Mouse (Mus musculus): ENCODE data around the gene Mark1. TPM values are rescaled to one million over a fixed set of nuclear protein-coding genes. Genes with fewer than 3 reads are reported as not detected.

Gene Mark1
- polyA plus RNA-seq, 1 experiment from 2014 or later = 3.0 TPM

- peaks cover 42% of the 10 kb centered on the region for H3K4me1 ChIP-seq
- H3K4me3 ChIP-seq = no peak overlapping the region
- WGBS = 73% methylated on average over 4 of the region's 4 CpGs
- DNase-seq (ENCODE audit: low spot score) = no peak
- H3K27ac ChIP-seq (replicated peaks) = no peak overlapping the region
- no peaks in the 10 kb centered on the region for H3K36me3 ChIP-seq
- H3K27me3 ChIP-seq (ENCODE audit: low read depth, poor library complexity, severe bottlenecking) = peaks cover 3% of the 10 kb centered on the region
- no peaks in the 10 kb centered on the region for H3K9me3 ChIP-seq (replicated peaks)
Measured at GRCm38 (mm10) chr1:184995335-184995734, 4.0 kb downstream of the Mark1 start.

GRCm38 (mm10) chr1:184991191-184991590, 8.2 kb downstream of the Mark1 start:
- Histone ChIP-seq H3K27me3 (ENCODE audit: low read depth, poor library complexity, severe bottlenecking) (no peaks in the 10 kb centered on the region), H3K4me1 (peaks cover 28% of the 10 kb centered on the region), H3K36me3 (no peaks in the 10 kb centered on the region), H3K4me3 (no peak overlapping the region), H3K9me3 (replicated peaks) (no peaks in the 10 kb centered on the region), H3K27ac (replicated peaks) (no peak overlapping the region)
- no peak for DNase-seq (ENCODE audit: low spot score)
- WGBS = 91% methylated on average over 10 of the region's 10 CpGs

DNA sequence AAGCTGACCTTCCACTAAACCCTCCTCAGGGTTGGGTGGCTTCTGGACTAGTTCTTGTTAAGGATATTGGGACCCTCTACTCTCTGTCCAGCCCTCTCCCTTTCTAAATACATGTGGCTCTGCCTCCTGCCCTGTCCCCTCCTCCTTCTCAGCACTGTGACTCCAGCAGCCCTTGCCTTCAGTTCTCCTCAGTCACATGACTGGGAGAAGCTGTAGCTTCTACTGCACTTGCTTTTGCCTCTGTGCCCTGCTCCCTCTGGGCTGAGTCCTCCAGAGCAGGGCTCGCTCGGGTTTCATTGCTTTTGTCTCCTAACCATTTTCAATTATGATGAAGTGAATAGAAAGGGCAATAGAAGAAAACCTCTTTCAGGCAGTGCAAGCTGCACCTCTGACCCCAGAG, 12.6 kb downstream of the Mark1 start:
- no peak for DNase-seq (ENCODE audit: low spot score)
- H3K27ac ChIP-seq (replicated peaks) = peak overlapping the region; percentile 53
- H3K36me3 ChIP-seq = no peaks in the 10 kb centered on the region
- H3K27me3 ChIP-seq (ENCODE audit: low read depth, poor library complexity, severe bottlenecking) = no peaks in the 10 kb centered on the region
- 35% methylated on average over 2 of the region's 2 CpGs for WGBS
- H3K9me3 ChIP-seq (replicated peaks) = no peaks in the 10 kb centered on the region
- peaks cover 16% of the 10 kb centered on the region for H3K4me1 ChIP-seq
- no peak overlapping the region for H3K4me3 ChIP-seq

GRCm38 (mm10) chr1:184984723-184985122, 14.6 kb downstream of the Mark1 start:
- no peak for DNase-seq (ENCODE audit: low spot score)
- Histone ChIP-seq H3K27ac (replicated peaks) (no peak overlapping the region), H3K4me1 (peaks cover 16% of the 10 kb centered on the region), H3K4me3 (no peak overlapping the region), H3K36me3 (peaks cover 10% of the 10 kb centered on the region), H3K27me3 (ENCODE audit: low read depth, poor library complexity, severe bottlenecking) (no peaks in the 10 kb centered on the region), H3K9me3 (replicated peaks) (no peaks in the 10 kb centered on the region; the same call in 1 of the 2 replicates)
- WGBS = 86% methylated on average over 2 of the region's 2 CpGs

- peaks cover 10% of the 10 kb centered on the region for H3K36me3 ChIP-seq
- H3K27me3 ChIP-seq (ENCODE audit: low read depth, poor library complexity, severe bottlenecking) = no peaks in the 10 kb centered on the region
- no peak overlapping the region for H3K27ac ChIP-seq (replicated peaks)
- no peak overlapping the region for H3K4me3 ChIP-seq
- peaks cover 16% of the 10 kb centered on the region for H3K4me1 ChIP-seq
- DNase-seq (ENCODE audit: low spot score) = no peak
- 77% methylated on average over 3 of the region's 3 CpGs for WGBS
- H3K9me3 ChIP-seq (replicated peaks) = no peaks in the 10 kb centered on the region; the same call in 1 of the 2 replicates
Measured at GRCm38 (mm10) chr1:184983751-184984150, 15.6 kb downstream of the Mark1 start.

- Histone ChIP-seq H3K36me3 (0 out of 2 replicates have a peak, but pooled peaks cover 4% of the 10 kb centered on the region), H3K4me1 (peaks cover 15% of the 10 kb centered on the region), H3K4me3 (no peak overlapping the region), H3K9me3 (replicated peaks) (no peaks in the 10 kb centered on the region), H3K27me3 (ENCODE audit: low read depth, poor library complexity, severe bottlenecking) (no peaks in the 10 kb centered on the region), H3K27ac (replicated peaks) (no peak overlapping the region; the same call in 1 of the 2 replicates)
- WGBS = 38% methylated on average over 8 of the region's 8 CpGs
- DNase-seq (ENCODE audit: low spot score) = no peak
Measured at GRCm38 (mm10) chr1:184972214-184972776, 27.1 kb downstream of the Mark1 start.

- DNase-seq (ENCODE audit: low spot score) = no peak
- peaks cover 19% of the 10 kb centered on the region for H3K4me1 ChIP-seq
- no peaks in the 10 kb centered on the region for H3K9me3 ChIP-seq (replicated peaks)
- WGBS = 91% methylated on average over 4 of the region's 4 CpGs
- H3K27me3 ChIP-seq (ENCODE audit: low read depth, poor library complexity, severe bottlenecking) = no peaks in the 10 kb centered on the region
- no peak overlapping the region for H3K4me3 ChIP-seq
- H3K36me3 ChIP-seq = 0 out of 2 replicates have a peak, but pooled peaks cover 4% of the 10 kb centered on the region
- no peak overlapping the region for H3K27ac ChIP-seq (replicated peaks)
Measured at GRCm38 (mm10) chr1:184969374-184969773, 30.0 kb downstream of the Mark1 start.

DNA sequence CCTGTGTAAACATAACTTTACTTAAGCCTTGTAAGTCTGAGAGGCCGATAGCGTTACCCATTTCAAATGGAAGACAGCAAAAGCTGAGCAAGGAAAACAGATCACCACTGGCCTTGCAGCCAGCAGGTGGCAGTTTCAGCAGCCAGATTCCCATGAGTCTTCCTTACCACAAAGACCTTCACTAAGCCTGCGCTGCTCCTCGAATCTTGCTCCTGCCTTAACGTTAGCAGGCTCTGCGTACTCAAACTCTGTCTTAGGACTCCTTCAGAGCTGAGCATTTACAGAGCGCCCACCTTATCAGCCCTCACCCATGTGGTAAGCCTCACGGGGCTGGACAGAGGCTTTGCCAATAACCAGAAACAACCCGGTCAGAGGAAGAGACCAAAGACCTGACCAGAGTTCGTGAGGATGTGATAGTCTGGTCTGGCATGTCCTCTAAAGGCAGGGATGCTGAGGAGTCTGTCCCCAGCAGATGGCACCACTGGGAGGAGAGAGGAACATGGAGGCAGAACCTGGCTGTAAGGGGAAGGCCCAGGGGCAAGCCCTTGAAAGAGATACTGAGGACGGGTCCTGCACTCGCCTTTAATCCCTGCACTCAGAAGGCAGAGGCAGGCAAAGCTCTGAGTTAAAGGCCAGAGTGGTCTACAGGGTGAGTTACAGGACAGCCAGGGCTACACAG, 33.5 kb downstream of the Mark1 start:
- DNase-seq (ENCODE audit: low spot score) = peak; percentile 35
- WGBS = 60% methylated on average over 12 of the region's 12 CpGs
- H3K27ac ChIP-seq (replicated peaks) = peak overlapping the region; percentile 39; the same call in 1 of the 2 replicates

GRCm38 (mm10) chr1:184963121-184963693, 36.2 kb downstream of the Mark1 start:
- 91% methylated on average over 12 of the region's 12 CpGs for WGBS
- Histone ChIP-seq H3K27ac (replicated peaks) (no peak overlapping the region), H3K4me1 (peaks cover 6% of the 10 kb centered on the region), H3K4me3 (no peak overlapping the region), H3K36me3 (peaks cover 16% of the 10 kb centered on the region; the same call in 1 of the 2 replicates), H3K9me3 (replicated peaks) (peaks cover 17% of the 10 kb centered on the region), H3K27me3 (ENCODE audit: low read depth, poor library complexity, severe bottlenecking) (no peaks in the 10 kb centered on the region)
- no peak for DNase-seq (ENCODE audit: low spot score)

More for the DNA sequence above, 33.5 kb downstream of the Mark1 start:
- Histone ChIP-seq H3K27me3 (ENCODE audit: low read depth, poor library complexity, severe bottlenecking) (no peaks in the 10 kb centered on the region), H3K36me3 (peaks cover 13% of the 10 kb centered on the region; the same call in 1 of the 2 replicates), H3K4me1 (peaks cover 6% of the 10 kb centered on the region; the same call in 1 of the 2 replicates), H3K4me3 (no peak overlapping the region), H3K9me3 (replicated peaks) (peaks cover 14% of the 10 kb centered on the region)

DNA sequence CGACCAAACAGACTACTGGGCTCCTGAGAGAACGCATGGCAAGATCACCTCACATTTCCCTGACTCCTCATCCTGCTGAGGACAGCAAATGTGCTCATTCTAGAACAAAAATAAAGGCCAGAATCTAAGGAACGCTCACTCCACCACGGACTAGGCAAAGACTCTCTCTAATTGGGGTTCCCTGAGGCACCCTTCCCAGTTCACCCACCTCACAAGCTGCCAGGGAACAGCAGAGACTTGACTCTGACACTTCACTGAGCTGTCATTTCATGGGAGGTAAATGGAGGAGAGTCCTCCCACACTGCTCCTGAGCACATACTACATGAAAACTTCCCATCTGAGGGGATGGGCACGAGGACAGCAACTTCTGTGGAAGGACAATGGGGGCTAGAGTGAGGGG, 37.5 kb downstream of the Mark1 start:
- Histone ChIP-seq H3K27me3 (ENCODE audit: low read depth, poor library complexity, severe bottlenecking) (no peaks in the 10 kb centered on the region), H3K36me3 (peaks cover 24% of the 10 kb centered on the region; the same call in 1 of the 2 replicates), H3K4me1 (peaks cover 6% of the 10 kb centered on the region), H3K27ac (replicated peaks) (no peak overlapping the region), H3K4me3 (no peak overlapping the region), H3K9me3 (replicated peaks) (peaks cover 24% of the 10 kb centered on the region)
- no peak for DNase-seq (ENCODE audit: low spot score)
- WGBS = 90% methylated on average over 5 of the region's 5 CpGs

DNA sequence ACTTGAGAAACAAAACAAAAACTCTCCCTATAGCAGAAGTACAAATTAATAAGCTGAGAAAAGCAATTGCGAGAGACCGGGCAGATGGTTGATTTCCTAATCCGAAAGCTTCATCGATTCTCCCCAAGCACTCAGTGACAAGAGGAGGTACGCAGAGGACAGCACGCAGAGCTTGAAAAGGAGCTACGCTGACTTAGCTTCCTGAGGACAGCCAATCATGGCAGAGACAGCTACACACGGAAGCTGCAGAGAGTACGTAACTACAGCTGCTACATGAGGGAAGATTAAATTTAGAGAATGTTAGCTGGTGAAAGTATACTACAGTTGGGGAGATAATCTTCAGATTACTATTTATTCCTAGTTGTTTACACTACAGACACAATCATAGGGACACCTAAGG, 40.6 kb downstream of the Mark1 start:
- Histone ChIP-seq H3K4me1 (no peaks in the 10 kb centered on the region; the same call in none of the 2 replicates), H3K4me3 (no peak overlapping the region), H3K9me3 (replicated peaks) (peaks cover 33% of the 10 kb centered on the region), H3K27me3 (ENCODE audit: low read depth, poor library complexity, severe bottlenecking) (no peaks in the 10 kb centered on the region), H3K36me3 (peaks cover 28% of the 10 kb centered on the region; the same call in 1 of the 2 replicates), H3K27ac (replicated peaks) (no peak overlapping the region)
- DNase-seq (ENCODE audit: low spot score) = no peak
- WGBS = 85% methylated on average over 9 of the region's 9 CpGs

DNA sequence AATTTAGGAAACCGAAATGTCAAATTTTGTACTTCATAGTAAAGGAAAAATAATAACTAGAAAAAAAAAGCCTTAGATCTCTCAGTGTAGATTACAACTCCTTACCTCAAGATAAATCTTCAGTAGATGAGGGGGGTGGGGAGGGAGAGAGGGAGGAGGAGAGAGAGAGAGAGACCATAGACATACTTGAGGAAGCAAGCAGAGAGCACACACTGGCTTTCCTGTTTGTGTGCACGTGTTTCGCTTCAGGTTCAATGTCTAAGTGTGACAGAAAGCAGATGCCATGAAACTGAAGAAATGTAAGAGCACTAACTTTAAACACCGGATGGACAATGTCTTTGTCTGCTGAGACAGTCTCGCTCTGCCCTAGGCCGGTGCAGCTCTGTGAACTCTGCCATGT, 41.0 kb downstream of the Mark1 start:
- peaks cover 28% of the 10 kb centered on the region; the same call in 1 of the 2 replicates for H3K36me3 ChIP-seq
- no peak overlapping the region for H3K27ac ChIP-seq (replicated peaks)
- H3K27me3 ChIP-seq (ENCODE audit: low read depth, poor library complexity, severe bottlenecking) = no peaks in the 10 kb centered on the region
- 91% methylated on average over 6 of the region's 6 CpGs for WGBS
- no peak overlapping the region for H3K4me3 ChIP-seq
- DNase-seq (ENCODE audit: low spot score) = no peak
- no peaks in the 10 kb centered on the region; the same call in none of the 2 replicates for H3K4me1 ChIP-seq
- H3K9me3 ChIP-seq (replicated peaks) = peaks cover 33% of the 10 kb centered on the region

- no peaks in the 10 kb centered on the region for H3K27me3 ChIP-seq (ENCODE audit: low read depth, poor library complexity, severe bottlenecking)
- whole genome bisulfite sequencing = 51% methylated on average over 5 of the region's 5 CpGs
- peaks cover 8% of the 10 kb centered on the region; the same call in 1 of the 2 replicates for H3K9me3 ChIP-seq (replicated peaks)
- H3K4me3 ChIP-seq = no peak overlapping the region
- no peak overlapping the region for H3K27ac ChIP-seq (replicated peaks)
- no peak for DNase-seq (ENCODE audit: low spot score)
- peaks cover 3% of the 10 kb centered on the region; the same call in 1 of the 2 replicates for H3K36me3 ChIP-seq
- peaks cover 7% of the 10 kb centered on the region; the same call in 1 of the 2 replicates for H3K4me1 ChIP-seq
Measured at GRCm38 (mm10) chr1:184951758-184952157, 47.6 kb downstream of the Mark1 start.

Measured in midbrain, embryonic 10.5 days (tissue).